Mouse (Mus musculus) spleen, adult 18-20 months (tissue): ENCODE measurements at regions not wholly inside any gene's neighbourhood (a gene's known extent, or its start where the extent isn't known, plus 50 kb on each side); places are given as distances from the start of the nearest gene placed in this dataset.

Source experiments
- DNase-seq, 2 experiments: peaks; one replicate each; pipeline ENCODE4 v3.0.0; 2022; ENCODE audit warnings: mixed read lengths in 2 of 2

DNA sequence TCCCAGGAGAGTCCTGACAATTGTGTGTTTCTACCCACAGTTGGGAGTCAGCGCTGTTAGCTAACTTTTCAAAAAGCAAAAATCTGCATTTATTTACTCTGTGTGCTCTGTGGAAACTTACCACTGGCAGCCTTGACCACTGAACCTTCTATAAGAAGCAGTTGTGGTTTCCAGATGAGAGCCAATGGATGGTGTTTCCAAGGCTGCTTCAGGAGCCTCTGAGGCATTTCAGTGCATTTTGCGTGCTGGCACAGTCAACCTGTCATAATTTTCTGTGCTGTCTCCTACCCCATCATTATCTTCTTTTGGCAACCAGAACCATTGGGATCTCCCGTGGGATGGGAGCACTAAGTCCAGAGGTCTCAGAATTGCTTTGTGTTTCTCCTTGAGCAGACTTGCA is 60.3 kb downstream of the 4930544G11Rik start:
- no peak for DNase-seq

DNA sequence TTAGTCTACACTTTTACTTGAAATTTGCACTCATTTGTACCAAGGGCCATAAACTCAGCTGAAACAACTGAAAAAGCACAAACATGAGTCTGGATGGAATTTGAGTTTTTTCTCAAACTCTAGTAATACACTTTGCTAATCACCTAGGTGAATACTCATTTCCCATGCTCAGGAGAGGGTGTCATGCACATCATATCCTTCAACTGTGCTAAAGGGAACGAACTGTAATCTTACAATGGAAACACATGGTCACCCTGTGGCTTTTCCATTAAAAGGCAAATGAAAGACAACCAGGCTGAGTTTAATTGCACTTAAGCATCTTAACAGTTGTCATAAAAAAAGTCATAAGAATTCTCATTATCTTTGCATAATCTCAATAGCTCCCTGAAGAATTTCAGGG is 71.1 kb downstream of the 4930544G11Rik start:
- no peak for DNase-seq

DNA sequence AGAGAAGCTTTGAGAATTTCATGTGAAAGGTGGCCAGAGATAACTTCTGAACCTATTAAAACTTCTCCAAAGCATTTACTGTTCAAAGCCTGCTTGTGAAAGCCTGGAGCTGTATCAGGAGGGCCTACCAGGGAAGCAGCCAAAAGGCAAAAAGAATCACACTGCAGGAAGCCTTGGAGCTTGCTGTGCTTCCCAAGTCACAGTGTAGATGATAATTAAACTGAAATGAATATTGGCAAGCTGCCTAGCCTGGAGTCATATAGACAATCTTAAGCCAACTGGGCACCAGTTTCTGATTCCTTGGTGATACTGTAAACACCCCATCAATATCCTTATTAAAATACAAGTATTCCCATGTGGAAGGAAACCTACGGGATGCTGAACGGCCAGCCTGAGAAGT is 84.4 kb downstream of the 4930544G11Rik start:
- no peak for DNase-seq

DNA sequence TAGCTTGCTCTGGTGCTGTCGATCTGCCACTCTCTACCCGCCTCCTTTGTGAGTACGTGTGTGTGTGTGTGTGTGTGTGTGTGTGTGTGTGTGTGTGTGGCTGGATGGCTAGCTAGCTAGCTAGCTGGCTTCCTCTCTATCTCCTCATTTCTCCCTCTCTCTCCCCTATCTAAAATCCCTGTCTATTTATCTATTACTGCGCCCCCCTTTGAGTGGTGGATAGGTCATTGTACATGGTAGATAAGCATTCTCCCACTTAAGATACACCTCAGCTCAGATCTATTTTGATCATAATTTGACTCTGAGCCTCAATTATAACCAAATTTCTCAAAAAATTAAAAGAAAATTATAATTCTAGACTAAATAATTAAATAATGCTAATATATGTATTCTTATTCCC is 99.4 kb downstream of the 4930544G11Rik start:
- DNase-seq: no peak

DNA sequence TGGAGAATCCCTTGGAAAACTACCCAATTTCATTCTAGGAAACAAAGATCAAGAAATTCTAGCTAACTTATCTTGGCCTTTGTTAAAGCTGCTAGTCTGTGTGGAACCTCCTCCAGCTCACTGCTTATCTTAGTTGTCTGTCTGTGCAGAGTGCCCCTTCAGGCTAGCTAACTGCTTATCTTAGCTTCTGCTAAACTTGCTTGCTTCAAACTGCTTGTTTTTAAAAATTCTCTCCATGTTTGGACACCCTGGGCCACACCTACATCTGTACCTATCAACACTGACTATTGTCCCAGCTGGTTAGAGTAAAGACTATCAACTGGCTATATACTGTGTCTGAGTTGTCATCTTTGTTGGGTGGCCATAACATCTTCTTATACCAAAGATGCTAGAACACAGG is 100.0 kb downstream of the 4930544G11Rik start:
- no peak for DNase-seq

DNA sequence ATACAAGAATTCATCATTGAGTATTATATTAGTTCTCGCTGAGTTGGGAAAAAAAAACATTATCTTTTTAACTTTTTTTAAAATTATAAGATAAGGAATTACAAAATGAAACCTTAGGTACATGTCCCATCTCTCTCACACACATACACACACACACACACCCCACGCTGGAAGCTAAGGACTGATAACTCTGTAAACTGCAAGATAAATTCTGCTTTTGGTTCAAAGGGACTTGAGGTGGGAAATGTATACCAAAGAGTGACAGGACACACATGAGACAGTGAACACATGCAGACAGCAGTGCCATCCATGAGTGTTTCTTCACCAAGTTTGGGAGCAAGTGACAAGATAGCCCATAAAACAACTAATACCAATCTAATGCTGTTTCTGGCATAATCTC is 100.8 kb downstream of the 4930544G11Rik start:
- DNase-seq: no peak

DNA sequence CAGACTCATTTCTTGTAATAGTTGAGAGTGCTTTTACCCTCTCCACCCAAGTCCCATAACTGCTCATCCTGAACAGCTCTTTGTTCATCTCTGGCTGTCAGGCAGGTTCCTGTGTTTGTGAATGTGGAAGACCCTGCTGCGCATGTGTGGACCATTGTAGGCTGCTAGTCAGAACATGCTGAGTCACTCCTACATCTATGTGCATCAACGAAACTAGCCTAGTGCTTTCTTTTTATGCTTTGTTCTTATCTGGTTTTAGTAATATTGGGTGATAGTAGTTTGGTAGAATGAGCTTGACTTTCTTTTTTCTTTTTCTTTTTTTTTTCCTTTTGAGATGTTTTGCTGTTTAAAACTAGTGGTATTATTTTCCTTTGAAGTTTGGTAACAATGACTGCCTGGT is 116.5 kb downstream of the 4930544G11Rik start:
- DNase-seq: no peak

DNA sequence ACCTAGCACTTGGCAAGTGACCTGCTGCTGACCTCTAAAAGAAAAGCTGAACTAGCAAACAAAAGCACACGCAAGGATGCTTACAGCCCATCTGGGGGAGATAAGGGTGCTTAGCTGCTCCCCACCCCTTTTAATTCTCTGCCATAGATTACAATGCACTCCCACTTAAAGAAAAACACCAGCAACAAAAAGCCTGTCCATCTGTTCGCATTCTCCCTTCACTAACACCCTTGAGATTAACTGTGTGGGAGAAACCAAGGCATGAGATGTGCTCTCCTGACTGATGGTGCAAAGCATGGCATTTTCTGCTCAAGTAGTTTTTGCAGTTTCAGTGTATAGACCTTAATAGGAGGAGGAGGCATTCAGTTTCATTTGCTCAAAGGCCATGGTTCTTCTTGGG is 125.0 kb downstream of the 4930544G11Rik start:
- no peak for DNase-seq

DNA sequence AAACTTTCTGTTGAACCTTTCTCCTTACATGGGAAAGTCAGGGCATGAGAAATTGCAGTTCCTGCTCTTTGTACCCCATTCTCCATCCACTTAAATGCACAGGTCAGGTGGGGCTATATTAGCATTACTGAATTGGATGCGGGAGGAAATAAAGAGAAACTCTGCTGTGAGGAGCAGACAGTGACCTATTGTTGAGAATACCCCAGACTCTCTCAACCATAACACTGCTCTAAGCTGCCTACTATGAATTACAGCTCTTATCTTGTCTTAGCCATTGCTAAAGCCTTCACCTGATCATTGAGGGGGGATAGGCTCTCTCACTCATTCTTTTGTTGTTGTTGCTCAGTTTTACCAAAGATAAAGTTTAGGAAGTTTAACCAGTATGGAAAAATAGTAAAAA is 126.4 kb downstream of the 4930544G11Rik start:
- DNase-seq: no peak

DNA sequence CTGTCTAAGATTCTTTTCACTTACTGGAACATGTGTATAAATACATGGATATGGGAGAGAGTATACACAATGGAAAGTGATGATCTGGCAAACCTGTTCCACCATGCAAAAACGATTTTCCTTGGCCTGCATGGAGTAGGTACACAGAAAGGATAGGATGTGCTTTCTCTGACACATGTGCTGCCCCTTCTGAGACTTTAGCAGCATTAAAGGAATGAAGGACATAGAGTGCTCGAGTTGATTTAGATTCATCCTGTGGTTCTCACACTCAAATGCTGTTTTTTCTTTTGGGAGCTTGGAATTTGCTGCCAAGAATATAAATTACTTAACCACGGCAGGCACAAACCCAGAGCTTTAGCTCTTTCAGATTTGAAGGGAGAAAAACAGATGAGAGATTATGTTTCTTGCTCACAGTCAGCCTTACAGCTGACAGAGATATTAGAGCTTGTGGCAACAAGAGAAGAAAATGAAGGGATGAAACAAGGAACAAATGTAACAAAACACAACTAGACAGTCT is 149.2 kb downstream of the 4930544G11Rik start:
- no peak for DNase-seq

DNA sequence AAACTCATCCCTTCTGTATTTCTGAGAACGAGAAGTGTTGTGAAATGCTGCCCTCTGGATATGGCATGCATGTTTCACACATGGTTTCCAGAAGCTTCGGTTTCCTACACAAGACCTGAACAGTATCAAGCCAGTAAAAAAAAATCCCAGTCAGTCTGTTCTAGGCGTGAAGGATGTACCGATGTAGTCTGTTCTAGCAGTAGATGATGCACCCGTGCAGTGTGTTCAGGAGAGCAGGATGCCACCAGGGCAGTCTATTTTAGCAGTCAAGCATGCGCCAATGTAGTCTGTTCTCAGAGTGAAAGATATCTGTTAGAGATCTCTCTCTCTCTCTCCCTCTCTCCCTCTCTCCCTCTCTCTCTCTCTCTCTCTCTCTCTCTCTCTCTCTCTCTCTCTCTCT is 162.0 kb downstream of the 4930544G11Rik start:
- no peak for DNase-seq

DNA sequence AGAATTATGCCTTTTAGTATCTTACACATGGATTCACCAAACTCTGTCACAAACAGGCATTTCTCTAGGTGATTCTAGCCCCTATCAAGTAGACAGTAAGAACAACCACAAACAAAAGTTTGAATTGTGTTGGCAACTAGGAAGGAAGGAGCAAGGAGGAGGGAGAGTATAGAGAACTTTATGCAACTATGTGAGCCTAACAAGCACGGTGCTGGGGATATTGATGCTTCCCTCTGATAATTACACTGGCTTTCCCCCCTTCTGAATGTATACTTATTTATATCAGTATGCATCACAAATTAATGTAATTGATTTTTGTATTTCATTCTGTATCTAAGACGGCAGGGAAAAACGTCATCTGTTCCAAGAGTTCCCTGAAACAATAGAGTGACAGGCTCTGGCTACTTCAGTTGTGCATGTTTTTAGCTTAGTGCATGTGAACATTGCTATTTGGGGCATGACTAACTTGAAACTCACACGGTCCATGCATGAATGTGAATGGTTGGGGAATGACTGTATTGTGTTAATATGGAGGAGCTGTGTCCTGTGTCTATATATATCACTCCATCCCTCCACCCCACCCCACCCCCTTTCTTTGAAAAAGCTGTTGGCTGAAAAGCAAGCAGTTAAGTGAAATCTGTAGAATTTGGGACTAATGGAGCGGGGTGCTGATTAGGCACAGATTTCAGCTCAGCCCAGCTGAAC is 169.2 kb downstream of the 4930544G11Rik start:
- no peak for DNase-seq

DNA sequence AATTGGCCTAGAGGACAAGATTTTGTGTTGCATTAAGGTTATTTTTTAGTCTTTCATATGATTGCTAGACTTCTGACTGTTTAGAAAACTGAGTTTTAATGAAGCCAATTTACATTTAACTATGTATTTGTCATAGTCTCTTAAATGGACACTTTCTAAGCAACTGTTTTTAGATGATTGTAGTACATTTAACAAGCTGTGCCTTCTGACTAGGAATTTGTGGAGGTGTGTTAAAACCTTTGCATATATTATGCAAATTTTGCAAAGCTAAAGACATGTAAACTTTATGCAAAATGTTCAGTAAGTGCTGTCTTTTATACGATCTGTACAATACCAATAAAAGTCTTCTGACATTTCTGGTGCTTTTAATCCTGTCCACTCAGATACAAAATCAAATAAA is 171.9 kb downstream of the 4930544G11Rik start:
- DNase-seq: no peak

DNA sequence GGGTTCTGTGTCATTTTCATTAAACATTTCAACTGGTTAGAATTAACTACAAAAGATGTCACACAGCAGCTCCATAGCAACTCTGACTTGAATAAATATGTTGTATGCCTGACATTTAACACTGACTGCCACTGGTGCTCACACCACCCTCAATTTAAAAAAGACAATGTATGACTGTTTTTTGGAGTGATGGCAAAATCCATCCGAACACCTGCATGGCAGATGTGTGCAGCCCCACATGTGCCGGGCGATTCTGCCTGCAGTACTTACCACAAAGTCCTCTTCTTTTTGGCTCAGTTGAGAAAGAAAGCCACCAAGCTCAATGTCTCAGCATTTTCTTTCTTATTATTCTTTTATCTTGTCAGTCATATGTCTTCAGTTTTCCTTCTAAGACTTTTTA is 199.4 kb downstream of the 4930544G11Rik start:
- no peak for DNase-seq

DNA sequence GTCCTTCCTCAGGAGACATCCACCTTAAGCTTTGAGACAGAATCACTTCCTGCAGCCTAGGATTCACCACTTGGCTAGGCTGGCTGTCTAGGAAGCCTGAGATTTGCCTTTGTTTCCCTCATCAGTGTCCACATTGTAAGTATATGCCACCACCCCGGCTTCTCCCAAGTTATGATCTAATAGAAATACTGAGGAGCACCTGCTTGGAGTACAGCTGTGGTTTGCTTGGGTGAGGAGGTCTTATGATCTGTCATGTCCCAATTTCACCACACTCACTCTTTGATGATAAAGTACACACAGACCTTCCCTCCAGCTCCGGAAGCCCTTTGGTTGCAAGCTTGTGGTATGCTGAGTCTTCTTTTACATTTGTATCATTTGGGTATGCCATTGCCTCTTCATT is 202.4 kb downstream of the 4930544G11Rik start:
- no peak for DNase-seq

DNA sequence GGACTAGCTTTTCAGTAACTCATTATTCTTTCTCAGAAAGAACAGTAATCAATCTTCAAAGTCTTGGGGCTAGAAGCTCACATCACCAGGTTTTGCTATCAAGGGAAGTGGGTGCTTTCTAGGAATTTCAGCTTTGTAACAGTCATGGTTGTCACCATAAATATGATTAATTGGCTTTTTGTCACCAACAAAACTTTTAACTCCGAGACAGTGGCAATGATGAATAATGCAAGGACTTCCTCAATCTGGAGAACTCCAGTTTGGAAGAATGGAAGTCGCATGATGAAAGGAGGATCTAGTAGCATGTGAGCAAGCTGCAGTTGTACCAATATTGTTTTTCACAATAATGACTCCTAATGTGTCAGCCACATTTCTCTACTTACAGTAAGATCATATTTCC is 208.4 kb downstream of the 4930544G11Rik start:
- DNase-seq: no peak

DNA sequence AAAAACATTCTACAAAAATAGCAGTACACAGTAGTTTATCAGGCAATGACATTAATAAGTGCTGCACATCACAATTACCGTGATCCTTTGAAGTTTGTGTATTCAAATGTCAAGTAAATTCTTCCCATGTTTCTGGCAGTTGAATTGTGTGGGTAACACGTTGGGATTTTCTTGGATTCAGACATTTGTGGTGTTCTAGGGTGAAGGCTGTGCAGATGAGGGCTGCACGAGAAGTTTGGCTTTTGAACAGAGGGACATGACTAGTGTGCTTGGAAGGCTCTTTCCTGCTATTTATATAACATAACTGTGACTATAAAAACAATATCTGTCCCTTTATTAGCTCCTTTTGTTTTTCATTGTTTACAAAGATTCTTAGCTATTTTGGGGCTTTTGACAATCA is 216.5 kb downstream of the 4930544G11Rik start:
- no peak for DNase-seq

DNA sequence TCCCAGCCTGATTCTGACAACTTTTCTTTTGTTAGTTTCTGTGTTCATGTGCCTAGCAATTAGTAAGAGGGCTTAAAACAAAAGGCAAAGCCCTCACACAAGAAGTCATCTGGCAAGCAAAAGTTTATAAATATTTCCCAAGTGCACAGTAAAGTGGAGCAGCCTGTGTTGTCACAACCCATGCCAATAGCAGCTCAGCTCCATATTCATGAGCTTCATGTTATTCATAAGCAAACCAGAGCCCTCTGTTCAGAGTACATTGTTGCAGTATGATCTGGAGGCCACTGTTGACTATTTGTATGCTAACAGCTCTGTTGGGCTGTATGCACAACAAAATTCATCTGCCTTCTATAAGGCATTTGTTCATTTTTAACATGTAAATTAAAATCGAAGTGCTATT is 245.6 kb downstream of the 4930544G11Rik start:
- DNase-seq: no peak

DNA sequence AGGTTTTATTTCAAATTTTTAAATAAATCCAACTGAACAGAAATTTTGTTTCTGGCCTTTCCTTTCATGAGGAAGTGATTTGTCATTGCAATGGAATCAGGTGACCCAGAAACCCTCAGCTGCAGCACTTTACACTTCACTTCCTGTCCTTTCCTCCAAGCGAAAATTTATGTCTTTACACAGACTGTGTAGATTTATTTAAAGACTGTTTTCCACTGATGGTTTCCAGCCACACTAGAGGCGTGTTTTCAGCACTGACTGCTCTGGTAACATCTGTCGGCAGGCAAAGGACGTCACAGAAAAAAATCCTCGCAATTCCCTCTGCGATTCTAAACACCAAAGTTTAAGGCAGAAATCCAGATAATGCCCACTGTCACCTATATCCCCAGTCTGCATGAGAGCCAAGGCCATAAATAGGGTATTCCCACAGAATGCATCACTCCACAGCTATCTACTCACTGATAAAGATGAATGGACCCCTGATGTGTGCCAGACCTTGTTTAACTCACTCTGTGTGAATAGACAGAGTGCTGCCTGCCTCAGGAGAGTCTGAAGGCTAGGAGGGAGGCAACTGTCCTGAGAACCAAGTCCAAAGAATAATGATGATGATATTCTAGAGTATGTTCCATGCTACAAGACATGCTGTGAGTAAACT is 247.9 kb downstream of the 4930544G11Rik start:
- no peak for DNase-seq

DNA sequence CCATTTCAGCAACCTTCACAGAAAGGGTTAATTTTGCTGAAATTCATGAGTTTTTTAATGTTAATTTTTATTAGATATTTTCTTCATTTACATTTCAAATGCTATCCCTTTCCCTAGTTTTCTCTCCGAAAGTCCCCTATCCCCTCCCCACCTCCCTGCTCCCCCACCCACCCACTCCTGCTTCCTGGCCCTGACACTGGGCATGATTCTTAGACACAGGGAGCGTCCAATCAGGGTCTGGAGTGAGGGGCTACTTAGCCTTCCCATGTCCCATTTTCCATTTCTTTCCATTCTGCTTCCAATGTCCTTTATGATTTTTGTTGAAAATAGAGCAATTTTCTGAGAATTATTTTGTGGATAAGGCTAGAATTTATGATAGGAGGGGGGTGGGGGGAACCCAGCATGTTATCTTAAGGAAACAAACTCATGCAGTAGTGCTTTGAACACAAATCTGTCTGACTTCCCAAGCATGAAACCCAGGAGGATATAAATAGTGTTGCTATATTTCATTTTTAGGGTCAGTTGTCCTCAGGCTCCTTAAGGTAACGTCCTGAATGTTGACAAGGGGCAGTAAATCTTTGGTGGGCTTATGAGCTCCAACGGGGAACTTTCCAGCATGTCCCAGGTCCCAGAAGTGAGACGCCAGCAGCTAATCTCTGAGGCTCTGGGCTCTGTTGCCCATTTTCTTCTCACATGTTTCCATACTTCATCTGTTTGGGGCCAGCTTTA is 254.0 kb downstream of the 4930544G11Rik start:
- DNase-seq: no peak

DNA sequence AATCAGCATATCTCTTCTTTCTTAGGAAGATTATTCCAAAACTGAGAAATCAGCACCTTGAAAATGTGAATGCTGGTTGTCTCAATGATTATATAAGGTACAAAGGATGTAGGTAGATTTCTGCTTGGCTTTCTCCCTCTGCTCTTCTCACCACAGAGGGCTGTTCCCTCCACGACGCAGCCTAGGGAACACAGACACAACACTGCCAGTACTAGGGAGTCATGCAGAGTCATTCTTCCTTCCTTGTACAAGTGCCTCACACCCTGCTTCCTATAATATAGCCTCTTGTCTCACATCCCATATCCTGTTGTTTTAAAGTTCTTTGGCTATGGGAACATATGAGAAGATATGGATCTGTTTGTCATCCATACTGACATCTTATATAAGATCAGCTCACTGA is 265.1 kb downstream of the 4930544G11Rik start:
- no peak for DNase-seq

DNA sequence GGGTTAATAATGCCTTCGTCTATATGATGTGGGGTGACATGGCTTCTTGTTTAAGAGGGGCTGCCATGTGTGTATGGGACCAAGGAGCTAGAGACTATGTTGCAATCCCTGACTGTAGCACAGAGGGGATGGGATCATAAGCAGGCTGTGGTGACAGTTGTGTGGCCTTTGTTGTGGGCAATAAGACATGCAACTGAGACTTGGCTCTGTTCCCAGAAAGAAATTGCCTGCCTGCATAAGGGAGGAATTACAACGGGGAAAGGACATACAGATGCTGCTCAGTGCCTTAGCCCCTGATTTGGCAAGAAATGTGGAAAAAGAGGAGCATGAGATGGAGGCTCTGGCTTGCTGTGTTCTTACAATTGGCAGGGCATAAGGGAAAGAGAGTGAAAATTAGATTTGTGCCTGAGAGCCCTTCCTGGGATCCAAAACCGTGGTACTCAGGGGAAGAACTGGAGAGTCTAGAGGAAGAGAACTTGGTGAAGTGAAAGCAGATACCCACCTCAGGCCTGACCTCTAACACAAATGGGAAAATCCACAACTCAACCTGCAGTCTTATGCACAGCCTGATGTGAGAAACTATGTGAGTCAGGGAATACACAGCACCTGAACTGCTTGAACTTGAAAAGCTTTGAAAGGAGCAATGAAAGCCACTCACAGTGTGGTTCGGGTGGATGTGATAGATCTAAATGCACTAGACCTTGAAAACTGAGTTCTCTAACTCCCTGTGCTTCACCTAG is 271.9 kb downstream of the 4930544G11Rik start:
- DNase-seq: no peak

DNA sequence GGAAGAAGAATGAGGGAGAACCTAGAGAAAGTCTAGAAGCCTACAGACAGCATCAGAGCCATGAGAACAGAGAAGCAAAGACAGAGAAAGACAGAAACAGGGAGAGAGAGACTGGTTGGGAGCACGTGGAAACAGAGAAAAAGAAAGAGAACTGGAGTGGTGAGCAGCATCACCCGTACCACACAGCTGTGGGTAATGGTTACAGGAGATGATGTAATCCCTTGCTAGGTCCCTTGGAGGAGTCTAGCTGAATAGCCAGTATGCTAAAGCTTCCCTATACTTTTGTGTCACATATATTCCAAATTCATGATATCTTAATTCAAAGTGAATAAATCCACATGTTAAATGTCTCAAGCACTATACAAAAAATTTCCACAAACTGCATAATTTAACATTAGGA is 284.0 kb downstream of the 4930544G11Rik start:
- DNase-seq: no peak
